Mouse (Mus musculus) heart, embryonic 14.5 days (tissue): ENCODE data around the gene U2surp. TPM values are rescaled to one million over a fixed set of nuclear protein-coding genes. Genes with fewer than 3 reads are reported as not detected.
A peak's percentile ranks its signal among the peaks of the same experiment; 100 is the strongest.

ENCODE experiments used
- ATAC-seq: fragments of 200-750 bp; cut with Nextera tagmentation; 2 replicates; pipeline ENCODE4 v1.8.0; 2017; ENCODE audit warnings: low read depth, moderate TSS enrichment; ENCODE audit not compliant: insufficient number of reproducible peaks, insufficient read depth, low FRiP score
- H3K27ac ChIP-seq, 2 experiments: fragments of 200-500 bp in 1 of 2; fragments of 300-500 bp in 1 of 2; sonication (generic) in 1 of 2; replicated peaks in 1 of 2; 2 replicates each; pipeline ENCODE4 v1.5.1; 2012 to 2014; ENCODE audit warnings: low read depth in 2 of 2, low read length in 2 of 2, control low read depth in 1 of 2, mild to moderate bottlenecking in 1 of 2, mixed read lengths in 1 of 2; ENCODE audit not compliant: control insufficient read depth in 1 of 2, insufficient read depth in 1 of 2
- H3K27me3 ChIP-seq: fragments of 300-500 bp; sonication (generic); 2 replicates; pipeline ENCODE4 v1.6.1; 2014; ENCODE audit warnings: mild to moderate bottlenecking, low read length, control low read depth; ENCODE audit not compliant: control insufficient read depth, insufficient read depth
- H3K36me3 ChIP-seq: fragments of 300-500 bp; sonication (generic); 2 replicates; pipeline ENCODE4 v1.6.1; 2014; ENCODE audit warnings: mild to moderate bottlenecking, control low read depth, low read length, mixed read lengths; ENCODE audit not compliant: control insufficient read depth, insufficient read depth
- H3K4me1 ChIP-seq, 2 experiments: fragments of 200-500 bp in 1 of 2; fragments of 300-500 bp in 1 of 2; sonication (generic) in 1 of 2; 2 replicates each; pipeline ENCODE4 v1.6.1; 2012 to 2014; ENCODE audit warnings: low read length in 2 of 2, control low read depth in 1 of 2, mixed read lengths in 1 of 2; ENCODE audit not compliant: control insufficient read depth in 2 of 2, insufficient read depth in 2 of 2
- H3K4me2 ChIP-seq: fragments of 300-500 bp; sonication (generic); 2 replicates; pipeline ENCODE4 v1.6.1; 2014; ENCODE audit warnings: mild to moderate bottlenecking, low read length
- H3K4me3 ChIP-seq, 2 experiments: fragments of 200-500 bp in 1 of 2; fragments of 300-500 bp in 1 of 2; sonication (generic) in 1 of 2; 2 replicates each; pipeline ENCODE4 v1.5.1; 2012 to 2014; ENCODE audit warnings: low read length in 2 of 2, mild to moderate bottlenecking in 2 of 2, control low read depth in 1 of 2, low read depth in 1 of 2, moderate library complexity in 1 of 2; ENCODE audit not compliant: control insufficient read depth in 1 of 2, insufficient read depth in 1 of 2
- H3K9ac ChIP-seq: fragments of 300-500 bp; sonication (generic); 2 replicates; pipeline ENCODE4 v1.6.1; 2014; ENCODE audit warnings: mild to moderate bottlenecking, low read length
- H3K9me3 ChIP-seq: fragments of 300-500 bp; sonication (generic); 2 replicates; pipeline ENCODE4 v1.6.1; 2016; ENCODE audit warnings: low read length, control low read depth; ENCODE audit not compliant: control insufficient read depth
- WGBS: fragments of 180-500 bp; shearing (Covaris S2); extraction: QIAGEN DNeasy Blood & Tissue Kit; methylation state at CpG from one replicate; pipeline ENCODE4 v1.1.7; 2014; 5-methylcytosine and 5-hydroxymethylcytosine counted together
- polyA plus RNA-seq: library from polyadenylated mRNA; unstranded; fragments of >200 nt; fragmentation: Nextera tagmentation; extraction: Ambion mirVana; gene quantifications from 2 replicates; pipeline ENCODE4 v1.2.1, GENCODE M21; 2014

The U2surp gene
- polyA plus RNA-seq, 1 experiment from 2014 or later, result 77.6 TPM

- Histone ChIP-seq H3K9ac (no peak overlapping the region), H3K27ac (no peak overlapping the region), H3K36me3 (peaks cover 20% of the 10 kb centered on the region), H3K4me3 (no peak overlapping the region), H3K27me3 (no peaks in the 10 kb centered on the region), H3K4me1 (peaks cover 4 to 9% of the 10 kb centered on the region in 2 experiments; a peak in 2 of 4 replicates), H3K4me2 (no peak overlapping the region), H3K9me3 (no peaks in the 10 kb centered on the region)
- no peak for ATAC-seq
- 49% methylated on average over 3 of the region's 3 CpGs for WGBS
Measured at GRCm38 (mm10) chr9:95451931-95452330, 59.9 kb downstream of the U2surp start.

GRCm38 (mm10) chr9:95450586-95450985 is 61.2 kb downstream of the U2surp start:
- Histone ChIP-seq H3K9ac (no peak overlapping the region), H3K36me3 (peaks cover 6% of the 10 kb centered on the region; the same call in 1 of the 2 replicates), H3K4me2 (no peak overlapping the region), H3K4me3 (no peak overlapping the region), H3K27me3 (no peaks in the 10 kb centered on the region), H3K4me1 (peaks cover 4 to 9% of the 10 kb centered on the region in 2 experiments; a peak in 2 of 4 replicates), H3K9me3 (no peaks in the 10 kb centered on the region), H3K27ac (peak overlapping the region; percentile 14 to 49; a peak in 2 of 4 replicates)
- no peak for ATAC-seq
- WGBS, result 59% methylated on average over 8 of the region's 8 CpGs

GRCm38 (mm10) chr9:95442321-95442731 is 69.5 kb downstream of the U2surp start:
- Histone ChIP-seq H3K4me3 (peak overlapping the region; percentile 4 to 22; a peak in 3 of 4 replicates), H3K9ac (peak overlapping the region; percentile 57), H3K9me3 (no peaks in the 10 kb centered on the region), H3K4me1 (peaks cover 2 to 5% of the 10 kb centered on the region in 2 experiments; a peak in 2 of 4 replicates), H3K36me3 (no peaks in the 10 kb centered on the region), H3K4me2 (peak overlapping the region; percentile 61), H3K27me3 (no peaks in the 10 kb centered on the region), H3K27ac (no peak overlapping the region)
- 6% methylated on average over 13 of the region's 13 CpGs for WGBS
- ATAC-seq, result no peak

GRCm38 (mm10) chr9:95437883-95438282 is 73.9 kb downstream of the U2surp start:
- Histone ChIP-seq H3K4me1 (peaks cover 2 to 5% of the 10 kb centered on the region in 2 experiments; a peak in 2 of 4 replicates), H3K36me3 (no peaks in the 10 kb centered on the region), H3K27ac (no peak overlapping the region), H3K4me2 (no peak overlapping the region), H3K4me3 (no peak overlapping the region), H3K9ac (no peak overlapping the region), H3K27me3 (no peaks in the 10 kb centered on the region), H3K9me3 (no peaks in the 10 kb centered on the region)
- ATAC-seq, result no peak
- 84% methylated on average over 9 of the region's 9 CpGs for WGBS

- no peak overlapping the region for H3K4me2 ChIP-seq
- no peaks in the 10 kb centered on the region for H3K4me1 ChIP-seq
- H3K9ac ChIP-seq, result no peak overlapping the region
- ATAC-seq, result no peak
- 68% methylated on average over 4 of the region's 4 CpGs for WGBS
- no peak overlapping the region for H3K27ac ChIP-seq
- no peaks in the 10 kb centered on the region for H3K27me3 ChIP-seq
- H3K9me3 ChIP-seq, result no peaks in the 10 kb centered on the region
- H3K36me3 ChIP-seq, result no peaks in the 10 kb centered on the region
- no peak overlapping the region for H3K4me3 ChIP-seq
Measured at GRCm38 (mm10) chr9:95436294-95436613, 75.5 kb downstream of the U2surp start.

GRCm38 (mm10) chr9:95435506-95436293 is 76.1 kb downstream of the U2surp start:
- no peak overlapping the region for H3K4me2 ChIP-seq
- 70% methylated on average over 20 of the region's 20 CpGs for WGBS
- no peaks in the 10 kb centered on the region for H3K4me1 ChIP-seq
- H3K27me3 ChIP-seq, result no peaks in the 10 kb centered on the region
- no peaks in the 10 kb centered on the region for H3K9me3 ChIP-seq
- H3K4me3 ChIP-seq, result no peak overlapping the region
- H3K36me3 ChIP-seq, result no peaks in the 10 kb centered on the region
- no peak for ATAC-seq
- H3K27ac ChIP-seq, result no peak overlapping the region
- H3K9ac ChIP-seq, result no peak overlapping the region

- no peak for ATAC-seq
- Histone ChIP-seq H3K27me3 (no peaks in the 10 kb centered on the region), H3K27ac (no peak overlapping the region), H3K9ac (no peak overlapping the region), H3K36me3 (no peaks in the 10 kb centered on the region), H3K4me1 (no peaks in the 10 kb centered on the region), H3K4me3 (no peak overlapping the region), H3K9me3 (0 out of 2 replicates have a peak, but pooled peaks cover 4% of the 10 kb centered on the region), H3K4me2 (no peak overlapping the region)
- 90% methylated on average over 4 of the region's 4 CpGs for WGBS
Measured at GRCm38 (mm10) chr9:95428277-95428676, 83.5 kb downstream of the U2surp start.

- H3K9me3 ChIP-seq, result no peaks in the 10 kb centered on the region
- H3K4me1 ChIP-seq, result no peaks in the 10 kb centered on the region
- no peak overlapping the region for H3K4me3 ChIP-seq
- H3K4me2 ChIP-seq, result no peak overlapping the region
- no peak overlapping the region for H3K27ac ChIP-seq
- H3K36me3 ChIP-seq, result no peaks in the 10 kb centered on the region
- H3K27me3 ChIP-seq, result no peaks in the 10 kb centered on the region
- ATAC-seq, result no peak
- no peak overlapping the region for H3K9ac ChIP-seq
Measured at GRCm38 (mm10) chr9:95413911-95414310, 97.9 kb downstream of the U2surp start.
